Comparison of ENCODE assay signal across 27 mouse cellular contexts in the genomic region with DNA sequence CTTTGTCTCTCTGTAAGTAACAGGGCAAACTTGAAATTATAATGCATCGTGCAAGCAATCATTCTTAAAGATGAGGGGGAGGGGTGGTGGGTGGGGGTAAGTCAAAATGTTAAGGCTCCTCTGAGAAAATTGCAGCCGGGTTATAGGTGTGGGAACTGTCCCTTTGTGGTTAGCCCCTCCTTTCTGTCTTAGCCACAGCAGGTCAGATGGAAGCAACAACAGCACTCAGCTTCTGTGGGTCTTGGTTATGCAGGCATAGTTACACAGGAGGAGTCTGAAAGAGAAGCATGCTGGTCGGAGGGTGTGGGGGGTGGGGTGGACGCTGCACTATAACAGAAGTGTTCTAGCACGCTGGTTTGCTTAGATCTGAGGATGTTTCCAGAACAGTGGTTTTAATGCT. TPM values are rescaled to one million over a fixed set of nuclear protein-coding genes. Genes with fewer than 3 reads are reported as not detected.
DNase-seq lines count a peak whose midpoint lies in the region; ATAC-seq and TF ChIP-seq lines count a peak whose summit lies in the region.
"Had no signal": no experiment of that assay in that cellular context is flagged by ENCODE, and none has a peak within 500 bp of the region (broad histone marks: within the 10 kb centered on the region; RNA-seq: fewer than 3 reads in every experiment).

No protein-coding gene starts in this region.

- 0 out of 2 replicates have a peak overlapping the region, but pooled peaks have one; percentile 35 for H3K27ac ChIP-seq in heart, embryonic 11.5 days (ENCODE audit: low read depth, low read length)
- H3K27ac ChIP-seq in limb, embryonic 14.5 days (replicated peaks; ENCODE audit: low read depth, low read length) = no peak overlapping the region
- H3K27ac ChIP-seq in limb, embryonic 10.5 days = no peak overlapping the region
- no peak overlapping the region for H3K27ac ChIP-seq in forebrain, embryonic 11.5 days (ENCODE audit: low read depth, low read length)
- H3K27ac ChIP-seq: embryonic facial prominence, embryonic 10.5 days; layer of hippocampus, adult 2 months; limb, embryonic 12.5 days; liver, embryonic 13.5 days; stomach, embryonic 15.5 days had no signal

- no peak overlapping the region for H3K4me2 ChIP-seq in heart, embryonic 11.5 days
- 0 out of 2 replicates have a peak overlapping the region, but pooled peaks have one; percentile 3 for H3K4me2 ChIP-seq in limb, embryonic 14.5 days (replicated peaks; ENCODE audit: low read depth, low read length, severe bottlenecking)
- no peak overlapping the region for H3K4me2 ChIP-seq in forebrain, embryonic 11.5 days (ENCODE audit: low read depth, low read length, severe bottlenecking)
- H3K4me2 ChIP-seq: limb, embryonic 12.5 days; liver, embryonic 13.5 days; stomach, embryonic 15.5 days had no signal

- no peak for DNase-seq in heart, adult 9 months (ENCODE audit: low spot score in 2 of 2)
- DNase-seq in limb, embryonic 14.5 days (ENCODE audit: low spot score) = no peak
- DNase-seq in limb, embryonic 10.5 days (ENCODE audit: low spot score) = no peak
- DNase-seq in CD4-positive helper T cell, adult 2 months (ENCODE audit: low read depth, low spot score) = peak; percentile 21
- DNase-seq in forebrain, embryonic 11.5 days (ENCODE audit: low spot score) = no peak
- DNase-seq: adrenal gland, adult 2 months; B cell, adult 2 months; cerebellum, adult 11-12 months; cerebellum, postnatal 10 days; gastrocnemius, postnatal 14 days; kidney, postnatal 25 days; layer of hippocampus, postnatal 36 days; liver, embryonic 13.5 days; lung, adult 2 months; lung, postnatal 14 days; right cerebral cortex, adult 18-20 months; thymus, postnatal 25 days had no signal

- no peaks in the 10 kb centered on the region for H3K27me3 ChIP-seq in heart, embryonic 11.5 days (ENCODE audit: control insufficient read depth, insufficient read depth, low read length)
- no peaks in the 10 kb centered on the region for H3K27me3 ChIP-seq in limb, embryonic 14.5 days (ENCODE audit: control insufficient read depth, insufficient read depth, low read length)
- H3K27me3 ChIP-seq in limb, embryonic 10.5 days (ENCODE audit: low read depth, poor library complexity, severe bottlenecking) = 0 out of 2 replicates have a peak, but pooled peaks cover 2% of the 10 kb centered on the region
- H3K27me3 ChIP-seq in forebrain, embryonic 11.5 days (ENCODE audit: control insufficient read depth, insufficient read depth, low read length) = no peaks in the 10 kb centered on the region
- H3K27me3 ChIP-seq: limb, embryonic 12.5 days; stomach, embryonic 15.5 days had no signal

- WGBS in heart, embryonic 11.5 days (ENCODE audit: insufficient replicate concordance) = 56% methylated on average over 5 of the region's 5 CpGs
- WGBS in limb, embryonic 14.5 days = 46% methylated on average over 5 of the region's 5 CpGs
- 78% methylated on average over 5 of the region's 5 CpGs for WGBS in limb, embryonic 10.5 days
- 66% methylated on average over 5 of the region's 5 CpGs for WGBS in forebrain, embryonic 11.5 days

- no peak for TF ChIP-seq POLR2A in limb, embryonic 14.5 days (IDR thresholded peaks at IDR 0.05; ENCODE audit: borderline replicate concordance, extremely low read depth, insufficient read depth, insufficient read length)

- peaks cover 24% of the 10 kb centered on the region for H3K4me1 ChIP-seq in heart, embryonic 11.5 days (ENCODE audit: control insufficient read depth, insufficient read depth, low read length)
- H3K4me1 ChIP-seq in limb, embryonic 14.5 days (ENCODE audit: control insufficient read depth, insufficient read depth, low read length) = peaks cover 22% of the 10 kb centered on the region
- H3K4me1 ChIP-seq in limb, embryonic 10.5 days = peaks cover 48% of the 10 kb centered on the region
- 0 out of 2 replicates have a peak, but pooled peaks cover 3% of the 10 kb centered on the region for H3K4me1 ChIP-seq in forebrain, embryonic 11.5 days (replicated peaks; ENCODE audit: control insufficient read depth, insufficient read depth, low read length)
- H3K4me1 ChIP-seq: liver, embryonic 13.5 days; stomach, embryonic 15.5 days had no signal

- no peak for ATAC-seq in heart, embryonic 11.5 days (replicated peaks; ENCODE audit: insufficient number of reproducible peaks, low FRiP score, low TSS enrichment)
- ATAC-seq in limb, embryonic 14.5 days (ENCODE audit: low FRiP score, low read depth) = no peak
- peak; percentile 57; the same call in 1 of the 2 replicates for ATAC-seq in monocyte, adult 5-6 weeks (replicated peaks; ENCODE audit: insufficient number of reproducible peaks, low FRiP score, low TSS enrichment, poor library complexity, severe bottlenecking)
- ATAC-seq in forebrain, embryonic 11.5 days (replicated peaks; ENCODE audit: low FRiP score) = no peak
- ATAC-seq: forebrain, embryonic 16.5 days; intestine, postnatal 0 days had no signal

- no peak overlapping the region for H3K4me3 ChIP-seq in heart, embryonic 11.5 days (ENCODE audit: low read depth, low read length)
- no peak overlapping the region for H3K4me3 ChIP-seq in limb, embryonic 14.5 days (replicated peaks; ENCODE audit: low read length)
- no peak overlapping the region for H3K4me3 ChIP-seq in limb, embryonic 10.5 days
- no peak overlapping the region for H3K4me3 ChIP-seq in forebrain, embryonic 11.5 days (ENCODE audit: low read depth, low read length)
- H3K4me3 ChIP-seq: embryonic facial prominence, embryonic 10.5 days; layer of hippocampus, adult 2 months; limb, embryonic 12.5 days; liver, embryonic 13.5 days; stomach, embryonic 15.5 days had no signal

- H3K9ac ChIP-seq in heart, embryonic 11.5 days (ENCODE audit: low read depth, low read length) = no peak overlapping the region
- no peak overlapping the region for H3K9ac ChIP-seq in limb, embryonic 14.5 days (ENCODE audit: low read depth, low read length, severe bottlenecking)
- H3K9ac ChIP-seq in forebrain, embryonic 11.5 days (ENCODE audit: low read length) = no peak overlapping the region
- H3K9ac ChIP-seq: limb, embryonic 12.5 days; liver, embryonic 13.5 days; stomach, embryonic 15.5 days had no signal

- no peaks in the 10 kb centered on the region for H3K9me3 ChIP-seq in heart, embryonic 11.5 days (replicated peaks; ENCODE audit: control insufficient read depth, low read length)
- H3K9me3 ChIP-seq in limb, embryonic 14.5 days (ENCODE audit: control insufficient read depth, low read length) = no peaks in the 10 kb centered on the region
- no peaks in the 10 kb centered on the region for H3K9me3 ChIP-seq in limb, embryonic 10.5 days (replicated peaks)
- no peaks in the 10 kb centered on the region for H3K9me3 ChIP-seq in forebrain, embryonic 11.5 days (ENCODE audit: control insufficient read depth, low read length)
- H3K9me3 ChIP-seq: embryonic facial prominence, embryonic 10.5 days; limb, embryonic 12.5 days; liver, embryonic 13.5 days; stomach, embryonic 15.5 days had no signal

- no peaks in the 10 kb centered on the region for H3K36me3 ChIP-seq in heart, embryonic 11.5 days (ENCODE audit: control insufficient read depth, insufficient read depth, low read length)
- H3K36me3 ChIP-seq in limb, embryonic 14.5 days (ENCODE audit: control insufficient read depth, insufficient read depth, low read length) = no peaks in the 10 kb centered on the region
- no peaks in the 10 kb centered on the region for H3K36me3 ChIP-seq in limb, embryonic 10.5 days
- H3K36me3 ChIP-seq in forebrain, embryonic 11.5 days (ENCODE audit: control insufficient read depth, insufficient read depth, low read length) = no peaks in the 10 kb centered on the region
- H3K36me3 ChIP-seq: embryonic facial prominence, embryonic 10.5 days; limb, embryonic 12.5 days; liver, embryonic 13.5 days; stomach, embryonic 15.5 days had no signal

RNA-seq across cellular contexts. Expression of a gene that starts 53.5 kb away (rescaled TPM):
- polyA plus RNA-seq in heart, embryonic 11.5 days (2014; fragmentation: Nextera tagmentation; extraction: Ambion mirVana) = 0.68 and 0.72 TPM in 2 replicates
- polyA plus RNA-seq in limb, embryonic 14.5 days (2012; rRNA removed) = 38.9 and 39.5 TPM in 2 replicates
- polyA plus RNA-seq in limb, embryonic 14.5 days (2014; fragmentation: Nextera tagmentation; extraction: Ambion mirVana) = 23.7 and 24.1 TPM in 2 replicates
- polyA plus RNA-seq in limb, embryonic 10.5 days (2016; fragmentation: Nextera tagmentation; extraction: Ambion mirVana) = not detected in 2 replicates
- total RNA-seq in monocyte, adult 5-6 weeks (2017) = not detected in 3 replicates
- polyA plus RNA-seq in forebrain, embryonic 11.5 days (2014; fragmentation: Nextera tagmentation; extraction: Ambion mirVana) = not detected in 2 replicates
- total RNA-seq: gastrocnemius, postnatal 14 days; MEL had no signal
- polyA plus RNA-seq: adrenal gland, adult 2 months; kidney, embryonic 14.5 days had no signal

Comparison
In these comparisons a context has a peak if more than half of its experiments do, and no peak if none do; other contexts are left out.
1. RNA of a gene that starts 53.5 kb away (polyA plus RNA-seq): 23.7 to 39.5 TPM in limb, embryonic 14.5 days; 0.68 to 0.72 TPM in heart, embryonic 11.5 days, not detected in limb, embryonic 10.5 days and not detected in forebrain, embryonic 11.5 days; every median in the first group is over 10 times any median in the second.